Mouse (Mus musculus): Measurements from ENCODE around the gene Rap1gap2. TPM values are rescaled to one million over a fixed set of nuclear protein-coding genes. Genes with fewer than 3 reads are reported as not detected.

Rap1gap2 gene
- total RNA-seq, 1 experiment from 2014 or later: 11.5 TPM

DNA sequence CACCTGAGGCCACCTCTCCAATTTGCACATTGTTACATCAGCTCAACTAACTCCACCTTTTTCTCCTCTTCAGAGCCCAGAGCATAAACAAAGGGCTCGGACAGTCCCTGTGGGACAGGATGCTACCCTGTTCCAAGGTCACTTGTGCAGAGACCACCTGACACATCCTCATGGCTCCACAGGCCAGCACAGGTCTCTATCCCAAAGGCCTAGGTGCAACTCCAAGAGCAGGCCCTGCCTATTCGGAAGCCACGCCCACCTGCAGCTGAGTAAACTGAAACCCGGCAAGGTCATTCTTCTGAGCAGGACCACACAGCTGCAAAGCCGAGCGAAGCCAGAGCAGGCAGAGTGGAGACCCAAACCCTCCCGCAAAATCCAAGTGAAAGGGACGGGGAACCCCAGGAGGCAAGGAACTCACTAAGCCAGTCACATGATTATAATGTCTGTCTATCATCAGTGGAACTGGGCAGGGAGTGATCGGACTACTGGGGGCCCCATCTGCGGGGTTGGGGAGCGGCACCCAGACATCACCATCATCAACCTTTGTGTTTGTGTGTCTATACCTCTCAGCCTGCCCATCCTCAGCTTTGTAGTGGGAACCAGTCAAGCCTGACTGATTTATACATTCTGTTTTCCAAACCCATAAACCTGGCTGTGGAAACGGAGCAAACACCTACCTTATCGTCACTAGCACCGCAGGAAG is 74.4 kb downstream of the Rap1gap2 start:
- DNase-seq: peak; percentile 47

DNA sequence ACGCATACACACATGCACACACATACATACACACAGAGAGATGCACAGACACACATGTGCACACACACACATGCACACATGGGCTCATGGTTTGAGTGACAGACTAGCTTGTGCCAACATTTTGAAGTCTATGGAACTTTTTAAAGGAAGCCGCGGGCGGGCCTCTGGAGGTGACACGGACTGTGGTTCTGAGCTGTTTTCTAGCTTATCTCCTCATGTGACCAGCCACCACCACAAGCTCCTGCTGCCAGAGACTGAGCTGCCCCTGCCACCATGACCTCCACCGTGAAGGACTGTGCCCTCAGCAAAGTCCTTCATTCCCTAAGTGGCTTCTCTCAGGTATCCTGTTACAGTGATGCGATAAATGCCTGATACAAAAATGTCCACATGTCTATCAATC is 76.3 kb downstream of the Rap1gap2 start:
- DNase-seq: no peak

- DNase-seq: no peak
These were observed 77.7 kb downstream of the Rap1gap2 start for GRCm38 (mm10) chr11:74533050-74533449.

GRCm38 (mm10) chr11:74532401-74532800 is 78.3 kb downstream of the Rap1gap2 start:
- no peak for DNase-seq

DNA sequence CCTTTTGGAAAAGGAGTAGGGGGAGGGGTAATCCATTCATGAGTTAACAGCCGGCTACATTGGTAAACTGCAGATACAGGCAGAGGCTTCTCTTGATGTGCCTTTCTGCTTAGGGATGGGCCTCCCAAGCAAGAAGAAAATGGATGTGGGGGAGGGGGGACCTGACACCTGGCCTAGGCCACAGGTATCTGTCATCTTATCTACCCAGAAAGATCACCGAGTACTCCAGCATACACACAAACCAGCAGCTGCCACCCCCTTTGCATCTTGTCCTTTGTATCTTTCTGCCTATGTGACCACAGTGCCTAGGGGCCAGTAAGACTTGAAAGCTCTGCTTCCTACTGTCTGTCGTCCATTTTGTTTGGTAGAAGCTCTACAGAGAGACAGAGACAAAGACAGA is 79.0 kb downstream of the Rap1gap2 start:
- DNase-seq: no peak

DNA sequence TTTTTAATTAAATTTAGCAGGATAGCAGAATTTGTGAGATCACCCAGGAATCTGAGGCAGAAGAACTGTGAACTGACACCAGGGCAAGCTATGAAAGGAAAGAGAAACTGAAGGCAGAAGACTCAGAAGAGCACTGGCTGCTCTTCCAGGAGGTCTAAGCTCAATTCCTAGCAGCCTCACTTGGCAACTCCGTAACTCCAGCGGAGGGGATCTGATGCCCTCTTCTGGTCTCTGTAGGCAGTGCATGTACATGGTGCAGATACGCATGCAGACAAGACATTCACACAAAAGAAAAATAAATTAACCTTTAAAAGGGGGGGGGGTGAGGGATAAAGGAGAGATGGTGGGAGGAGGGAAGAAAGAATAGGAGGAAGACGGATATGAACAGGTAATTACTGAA is 80.9 kb downstream of the Rap1gap2 start:
- no peak for DNase-seq

GRCm38 (mm10) chr11:74527555-74527954 is 83.2 kb downstream of the Rap1gap2 start:
- DNase-seq: no peak

DNA sequence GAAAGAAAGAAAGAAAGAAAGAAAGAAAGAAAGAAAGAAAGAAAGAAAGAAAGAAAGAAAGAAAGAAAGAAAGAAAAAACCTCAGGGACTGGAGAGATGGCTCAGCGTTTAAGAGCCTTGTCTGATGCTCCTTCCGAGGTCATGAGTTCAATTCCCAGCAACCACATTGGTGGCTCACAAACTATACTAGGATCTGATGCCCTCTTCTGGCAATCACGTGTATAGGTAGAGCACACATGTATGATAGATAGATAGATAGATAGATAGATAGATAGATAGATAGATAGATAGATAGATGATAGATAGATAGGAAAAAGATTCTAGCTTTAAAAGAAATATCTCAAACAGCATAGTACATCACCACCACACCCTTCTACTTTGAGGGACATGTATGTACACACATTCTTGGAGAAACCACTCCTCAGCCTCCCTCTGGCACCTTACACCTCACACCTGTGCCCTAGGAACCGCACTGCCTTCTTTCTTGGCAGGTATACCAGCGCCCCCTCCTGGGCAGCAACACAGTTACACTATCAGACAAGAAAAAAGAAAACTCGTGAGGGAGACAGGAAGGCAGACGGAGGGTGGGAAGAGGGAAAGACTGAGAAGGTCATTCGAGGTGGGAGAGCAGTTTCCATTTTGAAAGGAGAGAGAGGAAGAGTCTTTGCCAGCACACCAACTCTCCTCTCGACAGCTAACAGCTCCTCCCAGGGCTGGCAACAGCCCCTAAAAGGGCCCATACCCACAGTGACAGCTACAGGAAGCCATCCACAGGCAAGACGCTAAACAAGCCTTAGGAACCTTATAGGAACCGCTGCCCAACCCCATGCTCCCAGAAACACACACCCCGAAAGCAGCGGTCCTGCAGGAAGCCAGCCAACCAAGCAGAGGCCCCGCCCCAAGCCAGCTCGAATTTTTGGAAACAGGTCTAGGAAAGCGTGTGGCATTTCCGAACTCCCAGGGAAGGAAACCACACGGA is 84.2 kb downstream of the Rap1gap2 start:
- peak; percentile 48 for DNase-seq

DNA sequence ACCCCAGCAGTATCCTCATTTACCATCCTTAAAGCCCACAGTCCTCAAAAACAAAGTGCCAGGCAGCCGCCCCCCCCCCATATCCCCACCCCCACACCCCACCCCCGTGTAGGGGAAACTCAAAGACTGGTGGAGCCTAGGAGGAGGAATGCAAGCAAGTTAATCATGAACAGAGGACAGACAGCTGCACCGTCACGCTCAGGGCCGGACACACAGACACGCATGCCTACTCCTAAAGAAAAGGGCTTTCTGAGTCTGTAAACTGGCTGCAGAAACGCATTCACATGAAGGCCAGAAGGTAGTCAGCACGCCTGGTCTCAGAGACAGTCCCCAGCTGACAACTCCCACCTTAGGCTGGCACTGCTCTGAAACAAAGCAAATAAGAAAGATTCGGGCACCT is 85.1 kb downstream of the Rap1gap2 start:
- DNase-seq: no peak

GRCm38 (mm10) chr11:74525205-74525604 is 85.5 kb downstream of the Rap1gap2 start:
- no peak for DNase-seq

DNA sequence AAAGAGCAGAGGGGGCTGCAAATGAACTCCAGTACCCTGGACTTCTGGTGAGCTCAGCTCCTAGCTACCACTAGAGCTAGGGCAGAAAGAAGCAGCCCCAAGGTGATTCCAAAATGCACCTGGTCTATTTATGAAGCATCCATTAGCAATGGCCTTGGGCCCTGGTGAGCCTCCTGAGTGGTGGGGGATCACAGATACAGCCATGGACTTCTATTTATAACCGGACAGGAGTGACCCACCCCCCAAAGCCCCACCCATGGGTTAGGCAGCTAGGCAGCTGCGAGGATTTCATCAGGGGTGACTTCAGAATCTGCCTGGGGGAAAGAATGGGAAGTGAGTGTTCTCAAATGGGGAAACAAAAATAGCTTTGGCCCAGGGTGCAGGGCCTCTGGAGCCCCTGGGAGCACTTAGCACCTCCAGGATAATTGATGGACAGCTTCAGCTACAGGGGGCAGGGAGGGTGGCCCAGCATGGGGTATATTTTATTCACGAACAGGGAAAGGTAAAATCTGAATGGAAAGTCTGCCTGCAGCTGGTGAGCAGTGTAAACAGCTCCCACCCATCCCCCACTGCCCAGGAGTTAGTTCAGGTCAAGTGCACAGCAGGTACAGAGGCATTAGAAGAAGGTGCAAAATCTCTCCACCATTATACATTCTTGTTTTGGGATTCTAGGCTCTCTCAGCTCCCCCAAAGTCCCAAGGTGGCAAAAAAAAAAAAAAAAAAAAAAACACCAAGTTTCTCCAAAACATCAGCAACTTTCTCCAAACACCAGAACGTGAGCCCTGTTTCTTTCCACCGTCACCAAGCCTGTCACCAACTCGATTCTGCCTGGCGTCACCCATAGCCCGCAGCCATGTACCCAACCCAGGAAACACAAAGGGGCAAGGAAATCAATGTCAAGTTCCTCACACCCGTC is 86.4 kb downstream of the Rap1gap2 start:
- no peak for DNase-seq

- DNase-seq: no peak
These were observed 87.3 kb downstream of the Rap1gap2 start for GRCm38 (mm10) chr11:74523210-74523951.

GRCm38 (mm10) chr11:74522487-74523209 is 88.1 kb downstream of the Rap1gap2 start:
- DNase-seq: peak; percentile 77

DNA sequence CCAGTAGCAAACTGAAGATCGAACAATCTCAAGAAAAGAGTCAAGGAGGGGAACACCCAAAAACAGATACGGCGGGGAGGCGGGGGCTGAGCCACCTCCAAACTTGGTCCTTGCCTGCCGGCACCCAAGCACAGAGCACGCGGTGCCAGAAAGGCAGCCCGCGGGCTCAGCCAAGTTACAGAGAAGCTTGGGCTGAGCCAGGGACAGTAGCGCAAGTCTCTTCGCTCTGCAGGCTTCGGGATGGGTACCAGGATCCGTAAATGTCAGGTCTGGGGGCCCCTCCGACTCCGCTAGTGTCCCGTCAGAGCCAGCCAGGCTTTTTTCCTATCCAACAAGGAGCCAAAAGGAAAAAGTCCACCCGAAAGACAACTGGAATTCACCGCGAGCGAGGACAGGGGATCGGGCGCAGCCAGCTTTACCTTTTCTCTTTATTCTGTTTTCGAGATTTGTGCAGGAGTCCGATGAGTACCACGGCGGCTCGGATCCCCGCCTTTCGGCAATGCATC is 88.7 kb downstream of the Rap1gap2 start:
- peak; percentile 27 for DNase-seq

DNA sequence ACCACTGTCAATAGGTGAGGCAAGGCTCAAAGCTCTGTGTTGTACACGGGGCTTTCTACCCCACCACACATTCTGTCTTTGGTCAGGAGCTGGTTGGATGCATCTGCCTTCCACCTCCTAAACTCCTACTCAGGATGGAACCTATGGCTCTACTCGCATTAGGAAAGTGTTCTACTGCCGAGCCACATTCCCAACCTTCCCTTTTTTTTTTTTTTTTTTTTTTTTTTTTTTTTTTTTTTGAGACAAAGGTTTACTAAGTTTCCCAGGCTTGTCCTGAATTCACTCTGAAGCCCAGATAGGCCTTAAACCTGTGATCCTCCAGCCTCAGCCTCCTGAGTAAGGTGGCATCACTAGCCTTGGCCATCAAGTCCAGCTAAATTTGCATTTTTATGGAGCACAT is 90.5 kb downstream of the Rap1gap2 start:
- no peak for DNase-seq

- no peak for DNase-seq
These were observed 94.6 kb downstream of the Rap1gap2 start for GRCm38 (mm10) chr11:74516112-74516511.

GRCm38 (mm10) chr11:74515046-74515445 is 95.7 kb downstream of the Rap1gap2 start:
- DNase-seq: no peak

- DNase-seq: no peak
These were observed 98.1 kb downstream of the Rap1gap2 start for GRCm38 (mm10) chr11:74512595-74512994.

DNA sequence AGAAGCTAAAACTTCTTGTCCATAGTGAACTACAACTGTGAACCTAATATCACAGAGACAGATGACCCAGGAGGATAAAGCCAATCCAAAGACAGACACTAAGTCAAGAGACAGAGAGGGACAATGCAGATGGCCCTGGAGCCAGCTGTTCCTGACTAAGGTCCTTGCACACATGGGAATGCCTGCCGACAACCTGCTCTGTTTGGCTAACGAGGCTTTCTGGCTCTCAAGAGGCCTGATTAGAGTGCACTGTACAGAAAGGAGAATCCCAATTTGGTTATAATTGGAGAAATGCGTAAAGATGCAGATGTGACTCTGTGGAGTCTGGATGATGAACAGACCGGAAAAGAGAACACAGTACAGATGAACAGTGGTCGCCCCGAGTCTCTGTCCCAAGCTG is 104.4 kb downstream of the Rap1gap2 start:
- no peak for DNase-seq

- DNase-seq: no peak
These were observed 108.2 kb downstream of the Rap1gap2 start for GRCm38 (mm10) chr11:74502485-74502884.

- DNase-seq: no peak
These were observed 108.7 kb downstream of the Rap1gap2 start for GRCm38 (mm10) chr11:74501989-74502388.

All from adrenal gland, postnatal 25 days (tissue).